Comparison of ENCODE assay signal across 25 mouse cellular contexts in the genomic region with DNA sequence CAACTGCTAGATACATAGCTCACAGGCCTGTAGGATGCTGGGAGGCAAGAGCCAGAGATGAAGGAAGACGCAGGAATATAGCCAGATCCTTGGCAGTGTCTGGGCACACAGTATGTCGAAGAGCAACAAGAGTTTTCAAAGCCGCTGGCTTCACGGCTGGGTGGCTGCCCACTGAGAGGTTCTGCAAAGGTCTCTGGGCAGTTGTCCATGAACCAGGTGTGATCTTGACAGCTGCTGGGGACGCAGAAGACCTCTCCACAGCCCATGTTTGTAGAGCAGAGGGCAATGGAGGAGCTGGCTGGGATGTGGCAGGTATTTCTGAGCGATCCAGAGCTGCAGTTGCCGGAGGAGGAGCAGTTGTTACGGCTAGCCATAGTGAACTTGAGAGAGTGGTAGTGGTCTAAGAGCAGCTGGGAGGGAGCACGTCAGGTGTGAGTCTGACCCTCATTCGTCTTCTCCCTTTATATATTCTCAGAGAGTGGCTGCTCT. TPM values are rescaled to one million over a fixed set of nuclear protein-coding genes. Genes with fewer than 3 reads are reported as not detected.
"Had no signal": no experiment of that assay in that cellular context is flagged by ENCODE, and none has a peak within 500 bp of the region (broad histone marks: within the 10 kb centered on the region; RNA-seq: fewer than 3 reads in every experiment).

Gene Krtap26-1, minus strand, starts transcription at position 439 of the 489 bp plus-strand sequence.

- H3K9ac ChIP-seq: limb, embryonic 13.5 days; liver, embryonic 12.5 days; liver, embryonic 15.5 days; lung, embryonic 15.5 days; neural tube, embryonic 13.5 days; stomach, embryonic 15.5 days had no signal

- H3K9me3 ChIP-seq: limb, embryonic 10.5 days; limb, embryonic 13.5 days; liver, embryonic 12.5 days; liver, embryonic 15.5 days; lung, embryonic 15.5 days; midbrain, embryonic 10.5 days; neural tube, embryonic 13.5 days; stomach, embryonic 15.5 days had no signal

- H3K4me2 ChIP-seq: limb, embryonic 13.5 days; liver, embryonic 12.5 days; liver, embryonic 15.5 days; lung, embryonic 15.5 days; neural tube, embryonic 13.5 days; stomach, embryonic 15.5 days had no signal

- H3K36me3 ChIP-seq: limb, embryonic 10.5 days; limb, embryonic 13.5 days; liver, embryonic 12.5 days; liver, embryonic 15.5 days; lung, embryonic 15.5 days; midbrain, embryonic 10.5 days; neural tube, embryonic 13.5 days; stomach, embryonic 15.5 days had no signal

- H3K27me3 ChIP-seq: limb, embryonic 13.5 days; liver, embryonic 12.5 days; liver, embryonic 15.5 days; lung, embryonic 15.5 days; neural tube, embryonic 13.5 days; stomach, embryonic 15.5 days had no signal

- ATAC-seq: liver, embryonic 12.5 days had no signal

- H3K27ac ChIP-seq: layer of hippocampus, adult 2 months; limb, embryonic 10.5 days; limb, embryonic 13.5 days; liver, embryonic 12.5 days; liver, embryonic 15.5 days; lung, embryonic 15.5 days; midbrain, embryonic 10.5 days; neural tube, embryonic 13.5 days; stomach, embryonic 15.5 days had no signal

- DNase-seq: kidney, adult 2 months; kidney, postnatal 25 days; layer of hippocampus, adult 9-11 months; liver; lung, adult 18-20 months; lung, postnatal 10 days; lung, postnatal 36 days; midbrain, embryonic 14.5 days; retina, postnatal 1 day; right cerebral cortex, postnatal 25 days; spleen, adult 18-20 months; thymus, postnatal 25 days had no signal

- H3K4me1 ChIP-seq: limb, embryonic 10.5 days; limb, embryonic 13.5 days; liver, embryonic 12.5 days; liver, embryonic 15.5 days; lung, embryonic 15.5 days; midbrain, embryonic 10.5 days; neural tube, embryonic 13.5 days; stomach, embryonic 15.5 days had no signal

- H3K4me3 ChIP-seq: layer of hippocampus, adult 2 months; limb, embryonic 10.5 days; limb, embryonic 13.5 days; liver, embryonic 12.5 days; liver, embryonic 15.5 days; lung, embryonic 15.5 days; midbrain, embryonic 10.5 days; myocyte; neural tube, embryonic 13.5 days; stomach, embryonic 15.5 days had no signal

RNA-seq across cellular contexts. Expression of gene Krtap26-1, which starts in this region (rescaled TPM):
- polyA plus RNA-seq: intestine, embryonic 14.5 days; kidney, adult 2 months; large intestine, adult 2 months; limb, embryonic 10.5 days; limb, embryonic 13.5 days; liver, embryonic 12.5 days; liver, embryonic 15.5 days; lung, embryonic 15.5 days; midbrain, embryonic 10.5 days; midbrain, embryonic 14.5 days; myocyte; neural tube, embryonic 13.5 days; stomach, embryonic 15.5 days; thymus, postnatal 0 days had no signal
